Mouse (Mus musculus) midbrain, embryonic 12.5 days (tissue): ENCODE results near the gene Zbtb8os. TPM values are rescaled to one million over a fixed set of nuclear protein-coding genes. Genes with fewer than 3 reads are reported as not detected.

Source experiments
- ATAC-seq: fragments of 200-750 bp; cut with Nextera tagmentation; 2 replicates; pipeline ENCODE4 v1.8.0; 2017; ENCODE audit warnings: low read depth, moderate TSS enrichment, moderate library complexity; ENCODE audit not compliant: low FRiP score
- H3K27ac ChIP-seq: fragments of 300-500 bp; sonication (generic); replicated peaks from 2 replicates; pipeline ENCODE4 v1.5.1; 2016; ENCODE audit warnings: mild to moderate bottlenecking
- H3K27me3 ChIP-seq: fragments of 300-500 bp; sonication (generic); 2 replicates; pipeline ENCODE4 v1.6.1; 2016; ENCODE audit warnings: mild to moderate bottlenecking
- H3K36me3 ChIP-seq: fragments of 300-500 bp; sonication (generic); 2 replicates; pipeline ENCODE4 v1.6.1; 2016
- H3K4me1 ChIP-seq: fragments of 300-500 bp; sonication (generic); 2 replicates; pipeline ENCODE4 v1.6.1; 2016
- H3K4me2 ChIP-seq: fragments of 300-500 bp; sonication (generic); replicated peaks from 2 replicates; pipeline ENCODE4 v1.6.1; 2016; ENCODE audit warnings: mild to moderate bottlenecking, moderate library complexity
- H3K4me3 ChIP-seq: fragments of 300-500 bp; sonication (generic); 2 replicates; pipeline ENCODE4 v1.5.1; 2016; ENCODE audit warnings: mild to moderate bottlenecking
- H3K9ac ChIP-seq: fragments of 300-500 bp; sonication (generic); replicated peaks from 2 replicates; pipeline ENCODE4 v1.6.1; 2016; ENCODE audit warnings: mild to moderate bottlenecking, moderate library complexity
- H3K9me3 ChIP-seq: fragments of 300-500 bp; sonication (generic); 2 replicates; pipeline ENCODE4 v1.6.1; 2016; ENCODE audit warnings: mild to moderate bottlenecking
- WGBS: fragments of 180-500 bp; shearing (Covaris S2); methylation state at CpG from one replicate; pipeline ENCODE4 v1.1.7; 2016; 5-methylcytosine and 5-hydroxymethylcytosine counted together
- polyA plus RNA-seq: library from polyadenylated mRNA; unstranded; fragments of >200 nt; fragmentation: Nextera tagmentation; extraction: Ambion mirVana; gene quantifications from 2 replicates; pipeline ENCODE4 v1.2.1, GENCODE M21; 2016

Zbtb8os gene
- polyA plus RNA-seq, 1 experiment from 2014 or later = 36.4 TPM

- Histone ChIP-seq H3K4me3 (no peak overlapping the region), H3K4me2 (no peak overlapping the region), H3K9me3 (no peaks in the 10 kb centered on the region), H3K36me3 (no peaks in the 10 kb centered on the region), H3K27me3 (peaks cover 22% of the 10 kb centered on the region), H3K4me1 (0 out of 2 replicates have a peak, but pooled peaks cover 4% of the 10 kb centered on the region), H3K9ac (no peak overlapping the region), H3K27ac (no peak overlapping the region)
- ATAC-seq = no peak
- WGBS = 87% methylated on average over 9 of the region's 9 CpGs
Measured at GRCm38 (mm10) chr4:129382029-129382428, 46.5 kb downstream of the Zbtb8os start.

DNA sequence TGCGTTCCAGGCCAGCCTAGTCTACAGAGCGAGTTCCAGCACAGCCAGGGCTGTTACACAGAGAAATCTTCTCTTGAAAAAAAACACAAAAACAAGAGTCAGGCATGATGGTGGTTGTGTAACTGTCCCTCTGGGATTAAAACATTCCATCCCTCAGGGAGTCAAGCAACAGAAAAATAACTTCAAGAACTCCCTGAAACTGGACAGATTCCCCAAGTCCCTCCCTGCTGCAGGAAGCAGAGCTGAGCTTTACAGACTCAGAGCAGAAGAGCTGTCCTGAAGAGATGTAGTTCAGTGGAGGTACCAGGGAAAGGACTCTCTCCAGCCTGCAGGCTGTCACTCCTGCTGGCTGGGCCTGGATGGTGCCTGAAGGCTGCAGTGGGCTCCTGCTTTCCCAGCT, 47.0 kb downstream of the Zbtb8os start:
- no peak overlapping the region for H3K27ac ChIP-seq
- H3K4me3 ChIP-seq = no peak overlapping the region
- 96% methylated on average over 2 of the region's 2 CpGs for WGBS
- 0 out of 2 replicates have a peak, but pooled peaks cover 4% of the 10 kb centered on the region for H3K4me1 ChIP-seq
- H3K9me3 ChIP-seq = no peaks in the 10 kb centered on the region
- no peak for ATAC-seq
- H3K36me3 ChIP-seq = no peaks in the 10 kb centered on the region
- no peak overlapping the region for H3K4me2 ChIP-seq
- H3K9ac ChIP-seq = no peak overlapping the region
- peaks cover 20% of the 10 kb centered on the region for H3K27me3 ChIP-seq

DNA sequence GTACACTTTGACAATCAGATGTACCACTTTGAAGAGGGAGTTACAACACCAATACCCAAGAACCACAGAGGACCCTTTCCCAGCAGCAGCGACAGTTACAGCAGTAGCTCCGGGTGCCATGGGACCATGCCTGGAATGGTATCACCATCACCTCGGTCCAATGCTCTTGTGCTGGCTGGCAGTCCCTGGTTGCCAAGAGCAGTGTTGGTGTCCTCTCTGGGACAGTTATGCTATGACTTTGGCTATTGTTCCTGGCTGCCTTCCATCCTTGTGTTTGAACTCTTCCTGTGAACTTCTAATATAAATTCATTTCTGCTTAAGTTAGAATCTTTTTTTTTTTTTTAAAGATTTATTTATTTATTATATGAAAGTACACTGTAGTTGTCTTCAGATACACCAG, 48.1 kb downstream of the Zbtb8os start:
- Histone ChIP-seq H3K4me2 (no peak overlapping the region), H3K9ac (no peak overlapping the region), H3K27ac (no peak overlapping the region), H3K36me3 (no peaks in the 10 kb centered on the region), H3K4me3 (no peak overlapping the region), H3K27me3 (peaks cover 12% of the 10 kb centered on the region), H3K9me3 (no peaks in the 10 kb centered on the region), H3K4me1 (peaks cover 6% of the 10 kb centered on the region; the same call in 1 of the 2 replicates)
- 90% methylated on average over 3 of the region's 3 CpGs for WGBS
- no peak for ATAC-seq

GRCm38 (mm10) chr4:129384440-129384839, 48.9 kb downstream of the Zbtb8os start:
- H3K4me1 ChIP-seq = peaks cover 6% of the 10 kb centered on the region; the same call in 1 of the 2 replicates
- H3K36me3 ChIP-seq = no peaks in the 10 kb centered on the region
- no peak overlapping the region for H3K4me2 ChIP-seq
- no peak overlapping the region for H3K9ac ChIP-seq
- ATAC-seq = no peak
- 41% methylated on average over 6 of the region's 6 CpGs for WGBS
- H3K27me3 ChIP-seq = peaks cover 6% of the 10 kb centered on the region
- H3K4me3 ChIP-seq = no peak overlapping the region
- no peaks in the 10 kb centered on the region for H3K9me3 ChIP-seq
- H3K27ac ChIP-seq = no peak overlapping the region

DNA sequence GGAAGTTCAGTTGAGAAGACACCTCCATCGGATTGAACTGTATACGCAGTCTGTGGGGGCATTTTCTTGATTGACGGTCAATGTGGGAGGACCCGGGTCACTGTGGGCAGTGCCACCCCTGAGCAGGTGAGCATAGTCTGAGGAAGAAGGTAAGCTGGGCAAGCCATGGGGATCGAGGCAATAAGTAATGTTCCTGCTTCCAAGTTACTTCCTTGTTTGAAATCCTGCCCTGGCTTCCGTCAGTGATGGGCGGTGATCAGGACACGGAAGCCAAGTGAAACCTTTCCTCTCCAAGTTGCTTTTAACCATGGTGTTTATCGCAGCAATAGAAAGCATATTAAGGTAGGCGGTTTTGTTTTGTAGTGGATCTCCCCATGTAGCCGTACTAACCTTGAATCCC, 50.2 kb downstream of the Zbtb8os start:
- Histone ChIP-seq H3K27ac (no peak overlapping the region), H3K9me3 (no peaks in the 10 kb centered on the region), H3K4me2 (no peak overlapping the region), H3K36me3 (no peaks in the 10 kb centered on the region), H3K9ac (no peak overlapping the region), H3K27me3 (no peaks in the 10 kb centered on the region), H3K4me1 (peaks cover 6% of the 10 kb centered on the region; the same call in 1 of the 2 replicates), H3K4me3 (no peak overlapping the region)
- ATAC-seq = no peak
- 92% methylated on average over 11 of the region's 11 CpGs for WGBS

DNA sequence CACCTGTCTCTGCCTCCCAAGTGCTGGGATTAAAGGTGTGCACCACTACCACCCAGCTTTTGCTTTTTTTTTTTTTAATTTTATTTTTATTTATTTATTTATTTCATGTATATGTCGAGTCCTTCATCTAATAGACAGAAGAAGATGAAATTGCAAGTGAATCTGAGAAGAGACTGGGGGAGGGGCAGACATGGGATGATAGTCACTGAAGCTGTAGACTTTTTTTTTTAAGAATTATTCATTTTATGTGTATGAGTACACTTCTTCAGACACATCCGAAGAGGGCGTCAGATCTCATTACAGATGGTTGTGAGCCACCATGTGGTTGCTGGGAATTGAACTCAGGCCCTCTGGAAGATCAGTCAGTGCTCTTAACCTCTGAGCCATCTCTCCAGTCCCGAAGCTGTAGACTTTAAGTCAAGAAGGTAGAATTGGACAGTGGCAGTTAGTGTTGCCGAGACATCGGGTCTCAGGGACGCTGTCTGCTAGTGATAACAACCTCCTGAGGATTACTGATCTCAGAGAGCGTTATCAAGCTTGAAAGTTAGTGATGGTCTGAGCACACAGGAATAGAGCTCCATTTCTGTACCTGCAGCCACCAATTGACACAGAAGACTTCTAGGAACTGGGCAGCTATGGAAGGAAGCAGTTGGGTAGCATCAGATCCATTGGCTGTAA, 50.9 kb downstream of the Zbtb8os start:
- Histone ChIP-seq H3K36me3 (no peaks in the 10 kb centered on the region), H3K4me3 (no peak overlapping the region), H3K27me3 (no peaks in the 10 kb centered on the region), H3K9ac (no peak overlapping the region), H3K9me3 (no peaks in the 10 kb centered on the region), H3K4me1 (peaks cover 6% of the 10 kb centered on the region; the same call in 1 of the 2 replicates), H3K4me2 (no peak overlapping the region), H3K27ac (no peak overlapping the region)
- no peak for ATAC-seq
- 87% methylated on average over 8 of the region's 8 CpGs for WGBS

- no peak for ATAC-seq
- Histone ChIP-seq H3K9me3 (no peaks in the 10 kb centered on the region), H3K4me2 (no peak overlapping the region), H3K36me3 (no peaks in the 10 kb centered on the region), H3K9ac (no peak overlapping the region), H3K4me3 (no peak overlapping the region), H3K4me1 (peaks cover 6% of the 10 kb centered on the region; the same call in 1 of the 2 replicates), H3K27me3 (no peaks in the 10 kb centered on the region), H3K27ac (no peak overlapping the region)
- 87% methylated on average over 2 of the region's 2 CpGs for WGBS
Measured at GRCm38 (mm10) chr4:129386989-129387388, 51.5 kb downstream of the Zbtb8os start.

DNA sequence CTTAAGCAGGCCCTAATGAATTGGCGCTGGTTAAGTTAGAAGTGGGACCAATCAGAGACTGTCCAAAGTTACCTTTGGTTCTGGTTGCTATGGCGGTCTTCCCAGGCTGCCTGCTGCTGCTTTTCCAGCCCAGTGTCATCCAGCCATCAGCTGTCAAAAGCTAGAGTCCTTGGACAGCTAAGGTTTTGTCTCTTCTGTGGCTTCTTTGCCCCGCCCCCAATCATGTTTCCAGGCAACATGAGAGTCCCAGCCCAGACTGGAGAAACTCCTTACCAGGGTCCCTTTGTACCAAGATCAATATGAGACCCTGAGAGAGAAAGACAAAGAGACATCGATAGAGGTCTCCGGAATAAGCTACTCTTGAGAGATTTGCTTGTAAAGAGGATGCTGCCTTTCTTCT, 52.9 kb downstream of the Zbtb8os start:
- Histone ChIP-seq H3K27ac (no peak overlapping the region), H3K36me3 (no peaks in the 10 kb centered on the region)
- 62% methylated on average over 5 of the region's 5 CpGs for WGBS

GRCm38 (mm10) chr4:129390216-129390743, 54.8 kb downstream of the Zbtb8os start:
- Histone ChIP-seq H3K4me1 (peaks cover 8% of the 10 kb centered on the region; the same call in 1 of the 2 replicates), H3K9me3 (no peaks in the 10 kb centered on the region), H3K4me3 (no peak overlapping the region), H3K4me2 (no peak overlapping the region), H3K9ac (no peak overlapping the region), H3K27ac (no peak overlapping the region), H3K27me3 (no peaks in the 10 kb centered on the region), H3K36me3 (no peaks in the 10 kb centered on the region)
- WGBS = 90% methylated on average over 14 of the region's 14 CpGs
- no peak for ATAC-seq

More for the DNA sequence above, 52.9 kb downstream of the Zbtb8os start:
- H3K4me2 ChIP-seq = no peak overlapping the region
- ATAC-seq = no peak
- H3K9ac ChIP-seq = no peak overlapping the region
- peaks cover 8% of the 10 kb centered on the region; the same call in 1 of the 2 replicates for H3K4me1 ChIP-seq
- no peaks in the 10 kb centered on the region for H3K9me3 ChIP-seq
- H3K4me3 ChIP-seq = no peak overlapping the region
- no peaks in the 10 kb centered on the region for H3K27me3 ChIP-seq

DNA sequence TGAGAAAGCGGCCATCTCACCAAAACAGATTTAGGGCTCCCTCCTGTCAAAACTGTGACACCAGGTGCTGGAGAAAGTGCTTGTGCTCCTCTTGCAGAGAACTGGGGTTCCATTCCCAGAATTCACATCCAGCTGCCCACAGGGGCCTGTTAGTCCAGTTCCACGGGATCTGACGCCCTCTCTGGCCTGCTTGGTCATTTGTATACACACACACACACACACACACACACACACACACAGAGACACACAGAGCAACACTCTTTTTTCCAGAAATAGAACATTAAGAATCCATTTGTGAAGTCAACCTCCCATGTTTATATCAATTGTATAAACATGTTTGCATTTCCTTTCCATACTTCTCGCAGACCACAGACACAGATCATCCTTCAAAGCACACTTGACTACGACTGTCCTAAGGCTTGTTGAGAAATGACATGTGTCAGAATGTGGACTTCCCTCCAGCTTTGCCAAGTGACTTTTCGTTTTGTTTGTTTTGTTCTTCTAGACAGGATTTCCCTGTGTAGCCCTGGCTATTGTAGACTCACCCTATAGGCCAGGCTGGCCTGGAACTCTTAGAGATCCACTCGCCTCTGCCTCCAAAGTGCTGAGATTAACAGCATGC, 55.6 kb downstream of the Zbtb8os start:
- no peak overlapping the region for H3K4me2 ChIP-seq
- WGBS = 78% methylated on average over 7 of the region's 7 CpGs
- no peaks in the 10 kb centered on the region for H3K9me3 ChIP-seq
- no peak for ATAC-seq
- no peak overlapping the region for H3K4me3 ChIP-seq
- no peaks in the 10 kb centered on the region for H3K36me3 ChIP-seq
- no peaks in the 10 kb centered on the region for H3K27me3 ChIP-seq
- H3K27ac ChIP-seq = no peak overlapping the region
- H3K9ac ChIP-seq = no peak overlapping the region
- peaks cover 8% of the 10 kb centered on the region; the same call in 1 of the 2 replicates for H3K4me1 ChIP-seq

DNA sequence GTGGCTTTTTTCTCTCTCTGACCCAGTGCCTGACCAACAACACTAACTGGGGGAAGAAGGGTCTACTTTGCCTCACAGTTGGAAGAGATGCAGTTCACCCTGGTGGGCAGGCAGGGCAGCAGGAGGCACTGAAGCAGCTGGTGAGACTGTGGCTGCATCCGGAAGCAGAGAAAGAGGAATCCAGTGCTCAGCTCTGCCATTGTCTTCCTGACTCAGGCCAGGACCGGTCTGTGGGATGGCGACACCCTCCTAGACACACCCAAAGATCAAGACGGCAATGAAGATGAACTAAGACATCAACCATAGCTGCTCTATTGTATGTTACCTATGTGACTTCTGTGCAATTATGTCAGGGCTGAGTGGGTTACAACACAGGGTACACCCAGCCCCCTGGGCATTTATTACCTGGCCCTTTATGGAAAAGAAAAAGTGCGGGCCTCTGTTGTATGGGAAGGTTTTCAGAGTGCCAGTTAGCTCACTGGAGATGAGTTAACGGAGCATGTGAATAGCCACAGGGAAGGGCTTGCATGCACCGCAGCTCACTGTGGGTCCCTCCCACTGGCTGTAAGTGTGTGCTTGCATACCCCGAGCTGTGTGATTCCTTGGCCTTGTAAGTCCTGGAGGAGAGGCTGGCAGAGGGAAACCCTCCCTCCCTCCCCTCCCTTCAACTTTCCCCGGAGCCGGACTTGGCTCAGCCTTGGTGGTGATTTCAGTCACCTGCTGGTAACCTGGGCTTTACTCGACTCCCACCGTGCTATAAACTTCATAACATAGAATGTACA, 58.8 kb downstream of the Zbtb8os start:
- Histone ChIP-seq H3K36me3 (no peaks in the 10 kb centered on the region), H3K4me1 (0 out of 2 replicates have a peak, but pooled peaks cover 2% of the 10 kb centered on the region), H3K9me3 (no peaks in the 10 kb centered on the region), H3K27me3 (no peaks in the 10 kb centered on the region), H3K4me3 (no peak overlapping the region), H3K9ac (no peak overlapping the region), H3K4me2 (no peak overlapping the region), H3K27ac (no peak overlapping the region)
- no peak for ATAC-seq
- WGBS = 46% methylated on average over 12 of the region's 12 CpGs

GRCm38 (mm10) chr4:129396960-129397359, 61.5 kb downstream of the Zbtb8os start:
- Histone ChIP-seq H3K27ac (no peak overlapping the region), H3K27me3 (no peaks in the 10 kb centered on the region), H3K4me2 (no peak overlapping the region), H3K9me3 (no peaks in the 10 kb centered on the region), H3K4me3 (no peak overlapping the region), H3K9ac (no peak overlapping the region), H3K4me1 (0 out of 2 replicates have a peak, but pooled peaks cover 2% of the 10 kb centered on the region), H3K36me3 (no peaks in the 10 kb centered on the region)
- no peak for ATAC-seq
- WGBS = 87% methylated on average over 3 of the region's 3 CpGs
